Mouse (Mus musculus): ENCODE results near the gene Rabgef1.

DNA sequence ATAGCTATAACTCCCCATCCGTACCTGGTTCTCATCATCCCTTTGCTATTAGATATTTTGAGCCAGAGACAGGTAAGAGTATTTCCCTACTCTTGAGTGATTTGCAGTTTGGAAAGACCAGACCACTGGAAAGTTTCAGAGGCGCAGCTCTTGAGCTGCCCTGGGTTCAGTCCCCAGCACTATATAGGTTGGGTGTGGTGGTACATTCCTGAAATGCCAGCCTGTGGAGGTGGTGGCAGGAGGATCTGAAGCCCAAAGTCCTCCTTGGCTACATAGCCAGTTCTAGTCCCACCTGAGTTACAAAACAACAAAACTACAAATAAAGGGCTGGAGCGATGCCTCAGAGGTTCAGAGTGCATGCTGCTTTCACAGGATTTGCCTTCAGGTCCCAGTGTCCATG is 55.2 kb downstream of the Rabgef1 start:
- TF ChIP-seq POLR2A (IDR thresholded peaks at IDR 0.05; ENCODE audit: extremely low read depth, insufficient read depth, low read length) (no peak), CTCF (IDR thresholded peaks at IDR 0.05; ENCODE audit: low read depth, low read length) (no peak)
